Mouse (Mus musculus): ENCODE data around the gene March1. TPM values are rescaled to one million over a fixed set of nuclear protein-coding genes. Genes with fewer than 3 reads are reported as not detected.
A peak's percentile ranks its signal among the peaks of the same experiment; 100 is the strongest.

Gene March1
- polyA plus RNA-seq, 1 experiment from 2014 or later, result 0.54 TPM

GRCm38 (mm10) chr8:65775815-65776214 is 158.1 kb downstream of the March1 start:
- no peak overlapping the region for H3K4me2 ChIP-seq
- H3K27ac ChIP-seq (ENCODE audit: poor library complexity, severe bottlenecking), result no peak overlapping the region
- no peak overlapping the region for H3K4me3 ChIP-seq
- no peak overlapping the region for H3K9ac ChIP-seq
- ATAC-seq (ENCODE audit: insufficient number of reproducible peaks, low FRiP score), result no peak
- WGBS, result 67% methylated on average over 2 of the region's 2 CpGs
- no peaks in the 10 kb centered on the region for H3K36me3 ChIP-seq
- no peaks in the 10 kb centered on the region for H3K4me1 ChIP-seq (replicated peaks)
- H3K27me3 ChIP-seq (replicated peaks), result no peaks in the 10 kb centered on the region
- no peaks in the 10 kb centered on the region for H3K9me3 ChIP-seq (replicated peaks)

GRCm38 (mm10) chr8:65781156-65781555 is 163.5 kb downstream of the March1 start:
- Histone ChIP-seq H3K4me2 (no peak overlapping the region), H3K4me3 (no peak overlapping the region), H3K27me3 (replicated peaks) (no peaks in the 10 kb centered on the region), H3K36me3 (no peaks in the 10 kb centered on the region), H3K27ac (ENCODE audit: poor library complexity, severe bottlenecking) (no peak overlapping the region), H3K9ac (no peak overlapping the region), H3K9me3 (replicated peaks) (no peaks in the 10 kb centered on the region), H3K4me1 (replicated peaks) (no peaks in the 10 kb centered on the region)
- ATAC-seq (ENCODE audit: insufficient number of reproducible peaks, low FRiP score), result no peak
- 67% methylated on average over 5 of the region's 5 CpGs for WGBS

GRCm38 (mm10) chr8:65812971-65813370 is 195.3 kb downstream of the March1 start:
- Histone ChIP-seq H3K27me3 (replicated peaks) (no peaks in the 10 kb centered on the region), H3K4me1 (replicated peaks) (no peaks in the 10 kb centered on the region), H3K4me2 (no peak overlapping the region), H3K9ac (no peak overlapping the region), H3K36me3 (no peaks in the 10 kb centered on the region), H3K4me3 (no peak overlapping the region), H3K27ac (ENCODE audit: poor library complexity, severe bottlenecking) (no peak overlapping the region), H3K9me3 (replicated peaks) (no peaks in the 10 kb centered on the region)
- ATAC-seq (ENCODE audit: insufficient number of reproducible peaks, low FRiP score), result no peak
- 78% methylated on average over 2 of the region's 2 CpGs for WGBS

- Histone ChIP-seq H3K9ac (no peak overlapping the region), H3K4me1 (replicated peaks) (no peaks in the 10 kb centered on the region), H3K4me2 (no peak overlapping the region), H3K27me3 (replicated peaks) (no peaks in the 10 kb centered on the region), H3K27ac (ENCODE audit: poor library complexity, severe bottlenecking) (no peak overlapping the region), H3K9me3 (replicated peaks) (no peaks in the 10 kb centered on the region), H3K36me3 (no peaks in the 10 kb centered on the region), H3K4me3 (no peak overlapping the region)
- ATAC-seq (ENCODE audit: insufficient number of reproducible peaks, low FRiP score), result no peak
- WGBS, result 41% methylated on average over 3 of the region's 3 CpGs
These were observed 304.8 kb downstream of the March1 start for GRCm38 (mm10) chr8:65922294-65923019.

- Histone ChIP-seq H3K4me1 (replicated peaks) (no peaks in the 10 kb centered on the region), H3K27me3 (replicated peaks) (no peaks in the 10 kb centered on the region), H3K9ac (no peak overlapping the region), H3K9me3 (replicated peaks) (no peaks in the 10 kb centered on the region), H3K4me3 (no peak overlapping the region), H3K27ac (ENCODE audit: poor library complexity, severe bottlenecking) (no peak overlapping the region), H3K36me3 (no peaks in the 10 kb centered on the region), H3K4me2 (no peak overlapping the region)
- no peak for ATAC-seq (ENCODE audit: insufficient number of reproducible peaks, low FRiP score)
- WGBS, result 31% methylated on average over 5 of the region's 5 CpGs
These were observed 339.2 kb downstream of the March1 start for GRCm38 (mm10) chr8:65956948-65957347.

GRCm38 (mm10) chr8:65957492-65957891 is 339.8 kb downstream of the March1 start:
- H3K36me3 ChIP-seq, result no peaks in the 10 kb centered on the region
- H3K9me3 ChIP-seq (replicated peaks), result no peaks in the 10 kb centered on the region
- no peak for ATAC-seq (ENCODE audit: insufficient number of reproducible peaks, low FRiP score)
- no peaks in the 10 kb centered on the region for H3K4me1 ChIP-seq (replicated peaks)
- H3K27me3 ChIP-seq (replicated peaks), result no peaks in the 10 kb centered on the region
- H3K4me2 ChIP-seq, result no peak overlapping the region
- no peak overlapping the region for H3K4me3 ChIP-seq
- H3K9ac ChIP-seq, result no peak overlapping the region
- H3K27ac ChIP-seq (ENCODE audit: poor library complexity, severe bottlenecking), result no peak overlapping the region

GRCm38 (mm10) chr8:65966502-65967222 is 349.0 kb downstream of the March1 start:
- H3K9me3 ChIP-seq (replicated peaks), result no peaks in the 10 kb centered on the region
- H3K4me3 ChIP-seq, result peak overlapping the region; percentile 12; the same call in 1 of the 2 replicates
- H3K4me1 ChIP-seq (replicated peaks), result peaks cover 8% of the 10 kb centered on the region; the same call in 1 of the 2 replicates
- no peak for ATAC-seq (ENCODE audit: insufficient number of reproducible peaks, low FRiP score)
- no peaks in the 10 kb centered on the region for H3K27me3 ChIP-seq (replicated peaks)
- no peak overlapping the region for H3K9ac ChIP-seq
- WGBS, result 12% methylated on average over 10 of the region's 10 CpGs
- no peaks in the 10 kb centered on the region for H3K36me3 ChIP-seq
- no peak overlapping the region for H3K27ac ChIP-seq (ENCODE audit: poor library complexity, severe bottlenecking)
- H3K4me2 ChIP-seq, result peak overlapping the region; percentile 53

- H3K9ac ChIP-seq, result no peak overlapping the region
- H3K4me1 ChIP-seq (replicated peaks), result peaks cover 8% of the 10 kb centered on the region; the same call in 1 of the 2 replicates
- H3K27ac ChIP-seq (ENCODE audit: poor library complexity, severe bottlenecking), result no peak overlapping the region
- 77% methylated on average over 8 of the region's 8 CpGs for WGBS
- no peak overlapping the region for H3K4me3 ChIP-seq
- H3K36me3 ChIP-seq, result no peaks in the 10 kb centered on the region
- no peak overlapping the region for H3K4me2 ChIP-seq
- H3K27me3 ChIP-seq (replicated peaks), result no peaks in the 10 kb centered on the region
- ATAC-seq (ENCODE audit: insufficient number of reproducible peaks, low FRiP score), result no peak
- no peaks in the 10 kb centered on the region for H3K9me3 ChIP-seq (replicated peaks)
These were observed 349.6 kb downstream of the March1 start for GRCm38 (mm10) chr8:65967223-65967778.

GRCm38 (mm10) chr8:65976905-65977304 is 359.2 kb downstream of the March1 start:
- Histone ChIP-seq H3K4me2 (no peak overlapping the region), H3K9ac (no peak overlapping the region), H3K4me3 (no peak overlapping the region), H3K27ac (ENCODE audit: poor library complexity, severe bottlenecking) (no peak overlapping the region), H3K36me3 (no peaks in the 10 kb centered on the region), H3K4me1 (replicated peaks) (no peaks in the 10 kb centered on the region), H3K9me3 (replicated peaks) (no peaks in the 10 kb centered on the region), H3K27me3 (replicated peaks) (no peaks in the 10 kb centered on the region)
- no peak for ATAC-seq (ENCODE audit: insufficient number of reproducible peaks, low FRiP score)
- 46% methylated on average over 5 of the region's 5 CpGs for WGBS

- ATAC-seq (ENCODE audit: insufficient number of reproducible peaks, low FRiP score), result no peak
- Histone ChIP-seq H3K9me3 (replicated peaks) (no peaks in the 10 kb centered on the region), H3K4me3 (no peak overlapping the region), H3K36me3 (no peaks in the 10 kb centered on the region), H3K27ac (ENCODE audit: poor library complexity, severe bottlenecking) (no peak overlapping the region), H3K27me3 (replicated peaks) (no peaks in the 10 kb centered on the region), H3K9ac (no peak overlapping the region), H3K4me1 (replicated peaks) (no peaks in the 10 kb centered on the region), H3K4me2 (no peak overlapping the region)
- 56% methylated on average over 2 of the region's 2 CpGs for WGBS
These were observed 364.3 kb downstream of the March1 start for GRCm38 (mm10) chr8:65982039-65982438.

GRCm38 (mm10) chr8:65987665-65988064 is 370.0 kb downstream of the March1 start:
- Histone ChIP-seq H3K4me3 (no peak overlapping the region), H3K36me3 (no peaks in the 10 kb centered on the region), H3K9me3 (replicated peaks) (no peaks in the 10 kb centered on the region), H3K9ac (no peak overlapping the region), H3K4me1 (replicated peaks) (no peaks in the 10 kb centered on the region), H3K27ac (ENCODE audit: poor library complexity, severe bottlenecking) (no peak overlapping the region), H3K27me3 (replicated peaks) (no peaks in the 10 kb centered on the region), H3K4me2 (no peak overlapping the region)
- 81% methylated on average over 1 of the region's 1 CpGs for WGBS
- no peak for ATAC-seq (ENCODE audit: insufficient number of reproducible peaks, low FRiP score)

Measured in heart, embryonic 12.5 days (tissue).